Mouse (Mus musculus) liver, adult 2 months (tissue): ENCODE data around the gene Nkiras2.

Experiments used
- CTCF ChIP-seq: fragments of 200-500 bp; IDR thresholded peaks from 2 replicates; pipeline ENCODE4 v1.5.1; 2011; ENCODE audit warnings: low read depth, low read length, control low read depth
- POLR2A ChIP-seq: fragments of 200-500 bp; IDR thresholded peaks from 2 replicates; pipeline ENCODE4 v1.6.1; 2011; ENCODE audit warnings: low read length, control low read depth; ENCODE audit not compliant: insufficient read depth; ENCODE audit errors: extremely low read depth

- no peak for TF ChIP-seq CTCF
- TF ChIP-seq POLR2A: no peak
Measured at GRCm38 (mm10) chr11:100616332-100616731, 2.7 kb upstream of the Nkiras2 start.
